12 mouse cellular contexts compared by ENCODE assay signal in genomic region chr11:74577068-74577467, GRCm38 (mm10). TPM values are rescaled to one million over a fixed set of nuclear protein-coding genes. Genes with fewer than 3 reads are reported as not detected.
A peak's percentile ranks its signal among the peaks of the same experiment; 100 is the strongest.
DNase-seq lines count a peak whose midpoint lies in the region; ATAC-seq and TF ChIP-seq lines count a peak whose summit lies in the region.
"Had no signal": no experiment of that assay in that cellular context is flagged by ENCODE, and none has a peak within 500 bp of the region (broad histone marks: within the 10 kb centered on the region; RNA-seq: fewer than 3 reads in every experiment).

No protein-coding gene starts in this region.

- intact Hi-C loops in heart, adult 2 months (cut with DNase I) = no loop called here

- no peaks in the 10 kb centered on the region for H3K36me3 ChIP-seq in heart, embryonic 10.5 days
- no peaks in the 10 kb centered on the region for H3K36me3 ChIP-seq in heart, adult 2 months (ENCODE audit: control insufficient read depth, insufficient read depth, low read length)
- H3K36me3 ChIP-seq in MEL (ENCODE audit: control insufficient read depth in 1 of 2, insufficient read depth in 2 of 2, low read length in 2 of 2) = peaks cover 0 to 46% of the 10 kb centered on the region in 2 experiments; a peak in 2 of 4 replicates
- H3K36me3 ChIP-seq in hindbrain, embryonic 16.5 days (ENCODE audit: control insufficient read depth, insufficient read depth, low read length) = no peaks in the 10 kb centered on the region
- H3K36me3 ChIP-seq: lung, embryonic 15.5 days had no signal

- no peaks in the 10 kb centered on the region for H3K9me3 ChIP-seq in heart, embryonic 10.5 days
- H3K9me3 ChIP-seq in MEL (replicated peaks; ENCODE audit: insufficient read depth, low read length) = no peaks in the 10 kb centered on the region
- no peaks in the 10 kb centered on the region for H3K9me3 ChIP-seq in hindbrain, embryonic 16.5 days (ENCODE audit: control insufficient read depth, low read length)
- H3K9me3 ChIP-seq: lung, embryonic 15.5 days had no signal

- peak; percentile 4 to 26; a peak in 1 of 4 replicates for ATAC-seq in hematopoietic stem cell, adult 5-6 weeks (replicated peaks in 1 of 2; ENCODE audit: insufficient read depth in 1 of 2, low FRiP score in 2 of 2, low TSS enrichment in 1 of 2, low read depth in 1 of 2, poor library complexity in 2 of 2, severe bottlenecking in 2 of 2)
- peak; percentile 59 for ATAC-seq in megakaryocyte progenitor cell, adult 5-6 weeks (replicated peaks; ENCODE audit: poor library complexity)
- no peak for ATAC-seq in hindbrain, embryonic 16.5 days

- H3K79me2 ChIP-seq in heart, adult 2 months (replicated peaks; ENCODE audit: control insufficient read depth, insufficient read depth, low read length) = no peaks in the 10 kb centered on the region
- no peaks in the 10 kb centered on the region for H3K79me2 ChIP-seq in MEL (ENCODE audit: control insufficient read depth, insufficient read depth, low read length, poor library complexity)

- H3K9ac ChIP-seq in heart, adult 2 months (ENCODE audit: low read depth, low read length) = no peak overlapping the region
- peak overlapping the region; percentile 32 for H3K9ac ChIP-seq in MEL (ENCODE audit: control insufficient read depth, low read depth, low read length, poor library complexity, severe bottlenecking)
- no peak overlapping the region for H3K9ac ChIP-seq in hindbrain, embryonic 16.5 days (ENCODE audit: low read depth, low read length)
- H3K9ac ChIP-seq: lung, embryonic 15.5 days had no signal

- no peak for TF ChIP-seq EP300 in heart, adult 2 months (IDR thresholded peaks at IDR 0.05; ENCODE audit: insufficient read depth, low read depth, low read length)
- peak; percentile 96 for TF ChIP-seq EP300 in MEL (IDR thresholded peaks at IDR 0.05; ENCODE audit: low read depth in 1 of 2, low read length in 2 of 2)

- 45% methylated on average over 3 of the region's 3 CpGs for WGBS in heart, embryonic 10.5 days
- 28% methylated on average over 3 of the region's 3 CpGs for WGBS in heart, adult 2 months
- WGBS in hindbrain, embryonic 16.5 days = 80% methylated on average over 3 of the region's 3 CpGs

- TF ChIP-seq POLR2A in heart, adult 2 months (IDR thresholded peaks at IDR 0.05; ENCODE audit: insufficient read depth, low read depth, low read length) = no peak
- TF ChIP-seq POLR2A in MEL (IDR thresholded peaks at IDR 0.05; ENCODE audit: control insufficient read depth in 1 of 2, insufficient read depth in 1 of 2, low read depth in 1 of 2, low read length in 2 of 2, poor library complexity in 1 of 2) = peak in 1 of 2 experiments; percentile 40; a peak in 1 of 4 replicates

- peaks cover 7% of the 10 kb centered on the region for H3K4me1 ChIP-seq in heart, embryonic 10.5 days
- H3K4me1 ChIP-seq in heart, adult 2 months (ENCODE audit: control insufficient read depth, insufficient read depth, low read length) = no peaks in the 10 kb centered on the region; the same call in 1 of the 2 replicates
- H3K4me1 ChIP-seq in MEL (ENCODE audit: control insufficient read depth in 1 of 2, insufficient read depth in 2 of 2, low read length in 2 of 2) = peaks cover 27 to 45% of the 10 kb centered on the region in 2 experiments
- H3K4me1 ChIP-seq in hindbrain, embryonic 16.5 days (ENCODE audit: control insufficient read depth, insufficient read depth, low read depth, low read length) = no peaks in the 10 kb centered on the region; the same call in 1 of the 2 replicates

- no peaks in the 10 kb centered on the region for H3K27me3 ChIP-seq in heart, embryonic 10.5 days (ENCODE audit: insufficient read depth, poor library complexity, severe bottlenecking)
- H3K27me3 ChIP-seq in heart, adult 2 months (ENCODE audit: control insufficient read depth, insufficient read depth, low read length) = no peaks in the 10 kb centered on the region
- H3K27me3 ChIP-seq in MEL (ENCODE audit: control insufficient read depth in 1 of 2, insufficient read depth in 2 of 2, low read length in 2 of 2) = no peaks in the 10 kb centered on the region
- no peaks in the 10 kb centered on the region for H3K27me3 ChIP-seq in hindbrain, embryonic 16.5 days (replicated peaks; ENCODE audit: control insufficient read depth, insufficient read depth, low read length)
- H3K27me3 ChIP-seq: lung, embryonic 15.5 days had no signal

- TF ChIP-seq RAD21 in MEL (IDR thresholded peaks at IDR 0.05; ENCODE audit: low read depth, low read length) = no peak

- no peak for TF ChIP-seq CTCF in heart, adult 2 months (IDR thresholded peaks at IDR 0.05)
- no peak for TF ChIP-seq CTCF in MEL (IDR thresholded peaks at IDR 0.05 in 2 of 3, conservative IDR thresholded peaks at IDR 0.05 in 1 of 3; ENCODE audit: control insufficient read depth in 1 of 3, insufficient read depth in 1 of 3, low read depth in 2 of 3, low read length in 3 of 3, poor library complexity in 1 of 3, severe bottlenecking in 1 of 3)

- DNase-seq in heart, embryonic 10.5 days (ENCODE audit: low spot score) = peak; percentile 83
- DNase-seq in heart, adult 2 months = no peak
- DNase-seq in MEL (ENCODE audit: low read depth, low spot score) = peak; percentile 93
- no peak for DNase-seq in adrenal gland, postnatal 4 days (ENCODE audit: low spot score in 2 of 2)
- DNase-seq in thymus, postnatal 10 days (ENCODE audit: low spot score in 2 of 2) = no peak
- DNase-seq: gastrocnemius, adult 2 months; kidney, postnatal 25 days; thymus, postnatal 36 days had no signal

- no peak overlapping the region for H3K4me2 ChIP-seq in hindbrain, embryonic 16.5 days (ENCODE audit: low read length)
- H3K4me2 ChIP-seq: lung, embryonic 15.5 days had no signal

- H3K27ac ChIP-seq in heart, embryonic 10.5 days = peak overlapping the region; percentile 42; the same call in 1 of the 2 replicates
- no peak overlapping the region for H3K27ac ChIP-seq in heart, adult 2 months
- peak overlapping the region; percentile 95 for H3K27ac ChIP-seq in MEL (ENCODE audit: control insufficient read depth, low read depth, low read length)
- no peak overlapping the region for H3K27ac ChIP-seq in hindbrain, embryonic 16.5 days (ENCODE audit: low read depth, low read length)
- H3K27ac ChIP-seq: gastrocnemius, adult 2 months; lung, embryonic 15.5 days had no signal

- no peak overlapping the region for H3K4me3 ChIP-seq in heart, embryonic 10.5 days
- H3K4me3 ChIP-seq in heart, adult 2 months = no peak overlapping the region
- H3K4me3 ChIP-seq in MEL (ENCODE audit: control insufficient read depth in 1 of 2, insufficient read depth in 1 of 2, low read depth in 2 of 2, low read length in 2 of 2) = peak overlapping the region in 1 of 2 experiments; percentile 3; a peak in 2 of 4 replicates
- no peak overlapping the region for H3K4me3 ChIP-seq in hindbrain, embryonic 16.5 days (ENCODE audit: low read length)
- H3K4me3 ChIP-seq: gastrocnemius, adult 2 months; lung, embryonic 15.5 days had no signal

TF ChIP-seq in MEL, 35 proteins besides CTCF, POLR2A, EP300 and RAD21 (continues in another document):
- TF ChIP-seq MAZ (IDR thresholded peaks at IDR 0.05; ENCODE audit: low read depth, low read length) = peak; percentile 72; the same call in 1 of the 2 replicates
- TF ChIP-seq RCOR1 (IDR thresholded peaks at IDR 0.05; ENCODE audit: low read depth, low read length) = peak; percentile 88
- peak; percentile 55; the same call in 1 of the 2 replicates for TF ChIP-seq TBP (IDR thresholded peaks at IDR 0.05; ENCODE audit: low read depth, low read length)
- TF ChIP-seq ETS1 (IDR thresholded peaks at IDR 0.05; ENCODE audit: low read depth, low read length) = peak; percentile 100
- no peak for TF ChIP-seq ZC3H11A (IDR thresholded peaks at IDR 0.05; ENCODE audit: low read depth, low read length)
- no peak for TF ChIP-seq CHD2 (IDR thresholded peaks at IDR 0.05; ENCODE audit: low read length)
- TF ChIP-seq USF1 (IDR thresholded peaks at IDR 0.05; ENCODE audit: low read depth, low read length) = peak; percentile 54
- peak; percentile 48; the same call in 1 of the 2 replicates for TF ChIP-seq JUND (IDR thresholded peaks at IDR 0.05; ENCODE audit: low read depth, low read length)
- peak; percentile 98 for TF ChIP-seq GATA1 (IDR thresholded peaks at IDR 0.05; ENCODE audit: low read depth, low read length)
- TF ChIP-seq MYC (IDR thresholded peaks at IDR 0.05; ENCODE audit: low read depth, low read length) = peak; percentile 87
- TF ChIP-seq TCF12 (IDR thresholded peaks at IDR 0.05; ENCODE audit: low read depth, low read length) = peak; percentile 96
- peak; percentile 47; the same call in 1 of the 2 replicates for TF ChIP-seq HCFC1 (IDR thresholded peaks at IDR 0.05; ENCODE audit: low read depth, low read length)
- 0 out of 2 replicates have a peak, but pooled peaks have one; percentile 57 for TF ChIP-seq MYB (IDR thresholded peaks at IDR 0.05; ENCODE audit: low read depth, low read length)
- TF ChIP-seq BHLHE40 (IDR thresholded peaks at IDR 0.05; ENCODE audit: borderline replicate concordance, low read depth, low read length) = peak; percentile 76

RNA-seq across cellular contexts. Expression of gene Rap1gap2, which starts 33.6 kb away (rescaled TPM):
- 5.2 and 7.0 TPM in 2 replicates for polyA plus RNA-seq in heart, embryonic 10.5 days (2016; fragmentation: Nextera tagmentation; extraction: Ambion mirVana)
- total RNA-seq in heart, adult 2 months (2021) = 10 to 100 TPM; 82.7 to 88.9 TPM
- 43.9 and 78.5 TPM in 2 replicates for polyA plus RNA-seq in heart, adult 2 months (2012; rRNA removed)
- total RNA-seq in MEL (2012; rRNA removed) = 10.1 and 13.2 TPM in 2 replicates
- polyA plus RNA-seq in MEL (2012; ENCODE audit: insufficient read depth in 1 of 2, insufficient read length in 2 of 2, low read depth in 1 of 2, low replicate concordance in 2 of 2, missing spikeins in 1 of 2) = 1 to 10 TPM in 1 of 2 experiments, not detected in 1; 5.8 TPM
- total RNA-seq in hematopoietic stem cell, adult 5-6 weeks (2017) = 2.1 and 3.5 TPM in 2 replicates
- 1.1 and 1.4 TPM in 2 replicates for total RNA-seq in megakaryocyte progenitor cell, adult 5-6 weeks (2015)
- 1.3 TPM in 2 replicates for total RNA-seq in megakaryocyte progenitor cell, adult 5-6 weeks (2017)
- 10 to 100 TPM; 18.7 to 28.8 TPM for total RNA-seq in adrenal gland, postnatal 4 days (2021)
- 13.7 and 15.0 TPM in 2 replicates for polyA plus RNA-seq in hindbrain, embryonic 16.5 days (2015; fragmentation: Nextera tagmentation; extraction: Ambion mirVana)

RNA-seq across cellular contexts. Expression of gene Ccdc92b, which starts 42.3 kb away (rescaled TPM):
- 1.6 and 1.7 TPM in 2 replicates for polyA plus RNA-seq in heart, embryonic 10.5 days (2016; fragmentation: Nextera tagmentation; extraction: Ambion mirVana)
- under 1 TPM; 0.23 to 0.32 TPM for total RNA-seq in heart, adult 2 months (2021)
- 0.27 and 0.38 TPM in 2 replicates for polyA plus RNA-seq in heart, adult 2 months (2012; rRNA removed)
- total RNA-seq in MEL (2012; rRNA removed) = 0.12 and 0.13 TPM in 2 replicates
- polyA plus RNA-seq in MEL (2012; ENCODE audit: insufficient read depth in 1 of 2, insufficient read length in 2 of 2, low read depth in 1 of 2, low replicate concordance in 2 of 2, missing spikeins in 1 of 2) = 1 to 10 TPM in 1 of 2 experiments, not detected in 1; 1.3 TPM
- total RNA-seq in hematopoietic stem cell, adult 5-6 weeks (2017) = 0.05 TPM in 1 of 2 replicates, not detected in the other
- 0.05 TPM in 1 of 2 replicates, not detected in the other for total RNA-seq in megakaryocyte progenitor cell, adult 5-6 weeks (2015)
- total RNA-seq in megakaryocyte progenitor cell, adult 5-6 weeks (2017) = 0.10 TPM in 1 of 2 replicates, not detected in the other
- 1 to 10 TPM; 6.5 to 6.6 TPM for total RNA-seq in adrenal gland, postnatal 4 days (2021)
- polyA plus RNA-seq in hindbrain, embryonic 16.5 days (2015; fragmentation: Nextera tagmentation; extraction: Ambion mirVana) = 2.5 and 2.9 TPM in 2 replicates

Comparison
In these comparisons a context has a peak if more than half of its experiments do, and no peak if none do; other contexts are left out.
1. DNase-seq: peak in heart, embryonic 10.5 days (single experiment) and MEL (single experiment); none in heart, adult 2 months (0 of 2), adrenal gland, postnatal 4 days (0 of 2) and thymus, postnatal 10 days (0 of 2).
2. H3K27ac ChIP-seq: peak in heart, embryonic 10.5 days (single experiment) and MEL (single experiment); none in heart, adult 2 months (single experiment) and hindbrain, embryonic 16.5 days (single experiment).